Mouse (Mus musculus): Measurements from ENCODE around the gene Atp6v0a4.
A peak's percentile ranks its signal among the peaks of the same experiment; 100 is the strongest.

The Atp6v0a4 gene

GRCm38 (mm10) chr6:38021406-38021805, 103.0 kb downstream of the Atp6v0a4 start:
- peak; percentile 45 for DNase-seq (ENCODE audit: low read depth, low spot score)

GRCm38 (mm10) chr6:38012829-38013228, 111.6 kb downstream of the Atp6v0a4 start:
- DNase-seq (ENCODE audit: low read depth, low spot score): no peak

- DNase-seq (ENCODE audit: low read depth, low spot score): peak; percentile 92
Measured at GRCm38 (mm10) chr6:38007459-38007858, 116.9 kb downstream of the Atp6v0a4 start.
